Mouse (Mus musculus): Measurements from ENCODE around the gene Slfn1. TPM values are rescaled to one million over a fixed set of nuclear protein-coding genes. Genes with fewer than 3 reads are reported as not detected.
"Not testable (repeated sequence)": the region's sequence is repeated elsewhere in the genome, so short reads cannot be mapped to it uniquely, and the experiment has no call there.

Slfn1 gene
- polyA plus RNA-seq, 1 experiment from 2014 or later: not detected

- Histone ChIP-seq H3K27ac (no peak overlapping the region), H3K4me3 (no peak overlapping the region), H3K9ac (no peak overlapping the region), H3K27me3 (0 out of 2 replicates have a peak, but pooled peaks cover 3% of the 10 kb centered on the region), H3K4me2 (no peak overlapping the region), H3K9me3 (no peaks in the 10 kb centered on the region), H3K36me3 (no peaks in the 10 kb centered on the region), H3K4me1 (replicated peaks) (no peaks in the 10 kb centered on the region)
- ATAC-seq (ENCODE audit: low FRiP score): no peak
- WGBS: 93% methylated on average over 3 of the region's 3 CpGs
Measured at GRCm38 (mm10) chr11:83121131-83121685, 4.6 kb downstream of the Slfn1 start.

- H3K9ac ChIP-seq: no peak overlapping the region
- H3K27ac ChIP-seq: no peak overlapping the region
- H3K4me2 ChIP-seq: no peak overlapping the region
- no peaks in the 10 kb centered on the region for H3K4me1 ChIP-seq (replicated peaks)
- ATAC-seq (ENCODE audit: low FRiP score): no peak
- no peaks in the 10 kb centered on the region for H3K36me3 ChIP-seq
- no peak overlapping the region for H3K4me3 ChIP-seq
- H3K27me3 ChIP-seq: no peaks in the 10 kb centered on the region
- no peaks in the 10 kb centered on the region for H3K9me3 ChIP-seq
- WGBS: 72% methylated on average over 4 of the region's 4 CpGs
Measured at GRCm38 (mm10) chr11:83123198-83123597, 6.5 kb downstream of the Slfn1 start.

DNA sequence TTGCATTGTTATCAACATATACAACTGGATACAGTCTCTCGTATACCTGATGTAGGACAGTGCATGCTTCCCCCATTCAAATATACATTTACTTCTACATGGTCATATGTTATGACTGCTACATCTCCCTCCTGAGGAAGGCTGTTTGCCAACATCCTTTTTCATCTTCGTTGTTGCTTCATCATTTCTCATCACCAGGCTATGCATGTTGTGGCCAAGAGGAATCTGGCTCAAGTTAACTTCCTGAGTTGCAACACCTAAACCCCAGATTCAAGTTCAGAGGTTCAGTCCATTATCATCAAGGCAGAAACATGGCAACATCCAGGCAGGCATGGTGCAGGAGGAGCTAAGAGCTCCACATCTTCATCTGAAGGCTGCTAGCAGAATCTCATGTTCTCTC, 8.3 kb downstream of the Slfn1 start:
- H3K9me3 ChIP-seq: no peaks in the 10 kb centered on the region
- no peak overlapping the region for H3K9ac ChIP-seq
- no peak for ATAC-seq (ENCODE audit: low FRiP score)
- H3K27me3 ChIP-seq: no peaks in the 10 kb centered on the region
- H3K36me3 ChIP-seq: no peaks in the 10 kb centered on the region
- no peak overlapping the region for H3K4me2 ChIP-seq
- WGBS: 89% methylated on average over 2 of the region's 2 CpGs
- H3K4me3 ChIP-seq: no peak overlapping the region
- H3K27ac ChIP-seq: no peak overlapping the region
- H3K4me1 ChIP-seq (replicated peaks): no peaks in the 10 kb centered on the region

DNA sequence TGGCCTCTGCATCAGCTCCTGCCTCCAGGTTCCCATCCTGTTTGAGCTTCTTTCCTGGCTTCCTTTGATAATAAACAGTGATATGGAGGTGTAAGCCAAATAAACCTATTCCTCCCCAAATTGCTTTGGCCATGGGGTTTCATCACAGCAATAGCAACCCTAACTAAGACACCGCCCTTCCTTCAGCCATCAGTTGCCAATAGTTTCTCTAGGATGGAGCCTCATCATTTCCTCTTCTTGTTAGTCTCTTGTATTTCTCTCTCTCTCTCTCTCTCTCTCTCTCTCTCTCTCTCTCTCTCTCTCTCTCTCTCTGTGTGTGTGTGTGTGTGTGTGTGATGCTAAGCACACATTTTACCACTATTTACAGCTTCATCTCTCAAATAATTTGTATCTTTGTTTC, 9.0 kb downstream of the Slfn1 start:
- ATAC-seq (ENCODE audit: low FRiP score); H3K9ac ChIP-seq; H3K9me3 ChIP-seq; H3K4me2 ChIP-seq; H3K27ac ChIP-seq; H3K4me3 ChIP-seq; H3K27me3 ChIP-seq; H3K36me3 ChIP-seq; H3K4me1 ChIP-seq (replicated peaks): not testable (repeated sequence)
- 100% methylated on average over 1 of the region's 1 CpGs for WGBS

DNA sequence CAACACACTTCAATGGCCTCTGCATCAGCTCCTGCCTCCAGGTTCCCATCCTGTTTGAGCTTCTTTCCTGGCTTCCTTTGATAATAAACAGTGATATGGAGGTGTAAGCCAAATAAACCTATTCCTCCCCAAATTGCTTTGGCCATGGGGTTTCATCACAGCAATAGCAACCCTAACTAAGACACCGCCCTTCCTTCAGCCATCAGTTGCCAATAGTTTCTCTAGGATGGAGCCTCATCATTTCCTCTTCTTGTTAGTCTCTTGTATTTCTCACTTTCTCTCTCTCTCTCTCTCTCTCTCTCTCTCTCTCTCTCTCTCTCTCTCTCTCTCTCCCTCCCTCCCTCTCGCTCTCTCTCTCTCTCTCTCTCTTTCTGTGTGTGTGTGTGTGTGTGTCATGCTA, 20.6 kb downstream of the Slfn1 start:
- not testable (repeated sequence) for ATAC-seq (ENCODE audit: low FRiP score); H3K36me3 ChIP-seq; H3K9ac ChIP-seq; H3K4me1 ChIP-seq (replicated peaks); H3K9me3 ChIP-seq; H3K27ac ChIP-seq; H3K27me3 ChIP-seq; H3K4me3 ChIP-seq; H3K4me2 ChIP-seq
- WGBS: 100% methylated on average over 1 of the region's 2 CpGs

GRCm38 (mm10) chr11:83148939-83149338, 32.3 kb downstream of the Slfn1 start:
- H3K4me3 ChIP-seq; ATAC-seq (ENCODE audit: low FRiP score); H3K4me2 ChIP-seq; H3K4me1 ChIP-seq (replicated peaks); H3K27me3 ChIP-seq; H3K27ac ChIP-seq; H3K9me3 ChIP-seq; H3K9ac ChIP-seq; H3K36me3 ChIP-seq: not testable (repeated sequence)
- no CpG with 5 or more reads among the region's 1 CpGs for WGBS

Other genes starting within 250 kb of the Slfn1 start
- 4.7 and 5.6 TPM in 2 replicates for gene Rffl, start 245.6 kb upstream of the Slfn1 start, polyA plus RNA-seq (2015; fragmentation: Nextera tagmentation; extraction: Ambion mirVana)
- 12.3 and 13.4 TPM in 2 replicates for gene Rad51d, start 226.2 kb upstream of the Slfn1 start, polyA plus RNA-seq (2015; fragmentation: Nextera tagmentation; extraction: Ambion mirVana)
- 0.71 and 0.80 TPM in 2 replicates for gene Fndc8, start 224.7 kb upstream of the Slfn1 start, polyA plus RNA-seq (2015; fragmentation: Nextera tagmentation; extraction: Ambion mirVana)
- gene Nle1, start 208.4 kb upstream of the Slfn1 start, polyA plus RNA-seq (2015; fragmentation: Nextera tagmentation; extraction: Ambion mirVana): 27.3 and 35.3 TPM in 2 replicates
- 1.2 and 1.3 TPM in 2 replicates for gene Unc45b, start 206.3 kb upstream of the Slfn1 start, polyA plus RNA-seq (2015; fragmentation: Nextera tagmentation; extraction: Ambion mirVana)
- gene Slfn5, start 165.5 kb upstream of the Slfn1 start, polyA plus RNA-seq (2015; fragmentation: Nextera tagmentation; extraction: Ambion mirVana): 1.00 and 1.0 TPM in 2 replicates
- gene Slfn9, start 125.0 kb upstream of the Slfn1 start, polyA plus RNA-seq (2015; fragmentation: Nextera tagmentation; extraction: Ambion mirVana): 2.7 and 2.8 TPM in 2 replicates
- gene Slfn8, start 96.0 kb upstream of the Slfn1 start, polyA plus RNA-seq (2015; fragmentation: Nextera tagmentation; extraction: Ambion mirVana): 0.10 and 0.35 TPM in 2 replicates
- 1.3 TPM in 2 replicates for gene Slfn2, start 51.7 kb upstream of the Slfn1 start, polyA plus RNA-seq (2015; fragmentation: Nextera tagmentation; extraction: Ambion mirVana)
- 0.06 TPM in 1 of 2 replicates, not detected in the other for gene Slfn4, start 58.3 kb downstream of the Slfn1 start, polyA plus RNA-seq (2015; fragmentation: Nextera tagmentation; extraction: Ambion mirVana)
- 0.12 TPM in 2 replicates for gene Slfn3, start 74.5 kb downstream of the Slfn1 start, polyA plus RNA-seq (2015; fragmentation: Nextera tagmentation; extraction: Ambion mirVana)
- gene Slfn14, start 169.9 kb downstream of the Slfn1 start, polyA plus RNA-seq (2015; fragmentation: Nextera tagmentation; extraction: Ambion mirVana): 0.04 and 0.17 TPM in 2 replicates
- gene Ap2b1, start 182.2 kb downstream of the Slfn1 start, polyA plus RNA-seq (2015; fragmentation: Nextera tagmentation; extraction: Ambion mirVana): 111 and 114 TPM in 2 replicates
- gene Pex12, start 185.7 kb downstream of the Slfn1 start, polyA plus RNA-seq (2015; fragmentation: Nextera tagmentation; extraction: Ambion mirVana): 16.8 and 18.3 TPM in 2 replicates